Mouse (Mus musculus) lung, embryonic 15.5 days (tissue): ENCODE data around the gene Lpp. TPM values are rescaled to one million over a fixed set of nuclear protein-coding genes. Genes with fewer than 3 reads are reported as not detected.

ENCODE experiments used
- ATAC-seq: fragments of 200-750 bp; cut with Nextera tagmentation; 2 replicates; pipeline ENCODE4 v1.8.0; 2017; ENCODE audit warnings: moderate number of reproducible peaks, borderline replicate concordance; ENCODE audit not compliant: low FRiP score, low TSS enrichment; ENCODE audit errors: extremely low read depth
- H3K27ac ChIP-seq: fragments of 300-500 bp; sonication (generic); 2 replicates; pipeline ENCODE4 v1.5.1; 2015; ENCODE audit warnings: moderate library complexity, mild to moderate bottlenecking, inconsistent platforms
- H3K27me3 ChIP-seq: fragments of 300-500 bp; sonication (generic); 2 replicates; pipeline ENCODE4 v1.6.1; 2015; ENCODE audit warnings: inconsistent platforms
- H3K36me3 ChIP-seq: fragments of 300-500 bp; sonication (generic); 2 replicates; pipeline ENCODE4 v1.6.1; 2015; ENCODE audit warnings: inconsistent platforms
- H3K4me1 ChIP-seq: fragments of 300-500 bp; sonication (generic); 2 replicates; pipeline ENCODE4 v1.6.1; 2015; ENCODE audit warnings: inconsistent platforms
- H3K4me2 ChIP-seq: fragments of 300-500 bp; sonication (generic); 2 replicates; pipeline ENCODE4 v1.6.1; 2015; ENCODE audit warnings: inconsistent platforms, mild to moderate bottlenecking, moderate library complexity
- H3K4me3 ChIP-seq: fragments of 300-500 bp; sonication (generic); 2 replicates; pipeline ENCODE4 v1.5.1; 2015; ENCODE audit warnings: mild to moderate bottlenecking, inconsistent platforms
- H3K9ac ChIP-seq: fragments of 300-500 bp; sonication (generic); 2 replicates; pipeline ENCODE4 v1.6.1; 2015; ENCODE audit warnings: inconsistent platforms
- H3K9me3 ChIP-seq: fragments of 300-500 bp; sonication (generic); 2 replicates; pipeline ENCODE4 v1.6.1; 2016; ENCODE audit warnings: inconsistent platforms
- WGBS: fragments of 180-500 bp; shearing (Covaris S2); methylation state at CpG from one replicate; pipeline ENCODE4 v1.1.7; 2015; 5-methylcytosine and 5-hydroxymethylcytosine counted together
- polyA plus RNA-seq: library from polyadenylated mRNA; unstranded; fragments of >200 nt; fragmentation: Nextera tagmentation; extraction: Ambion mirVana; gene quantifications from 2 replicates; pipeline ENCODE4 v1.2.1, GENCODE M21; 2015

Gene Lpp
- polyA plus RNA-seq, 1 experiment from 2014 or later: 65.4 TPM

DNA sequence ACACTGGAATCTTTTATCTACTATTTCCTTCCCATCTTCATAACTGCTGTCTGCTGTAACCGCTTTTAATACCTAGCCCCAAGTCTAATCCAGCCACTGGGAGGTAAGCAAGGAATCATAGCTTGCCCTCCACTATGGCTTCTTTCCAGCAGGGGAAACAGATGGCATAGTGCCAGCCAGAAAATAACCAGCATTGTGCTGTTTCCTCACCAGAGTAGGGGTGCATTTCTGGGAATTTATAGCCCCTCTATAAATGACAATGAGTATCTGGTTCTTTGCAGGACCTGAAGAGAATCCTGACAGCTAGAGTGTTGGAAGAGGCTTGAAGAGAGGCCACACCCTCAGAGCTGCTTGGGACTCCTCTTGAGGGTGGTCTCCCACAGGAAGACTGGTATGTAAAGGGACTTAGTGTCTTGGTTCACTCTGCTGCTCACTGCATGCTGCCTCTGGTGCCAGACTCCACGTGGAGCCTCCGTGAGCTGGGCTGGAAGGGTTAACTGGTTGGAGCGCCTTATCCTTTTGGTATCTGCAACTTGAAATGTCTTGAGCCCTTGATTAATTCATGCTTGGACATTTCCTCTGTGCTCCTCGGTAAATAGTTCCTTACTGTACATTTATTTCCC lies 49.3 kb downstream of the Lpp start:
- Histone ChIP-seq H3K36me3 (no peaks in the 10 kb centered on the region), H3K9ac (no peak overlapping the region), H3K4me1 (peaks cover 47% of the 10 kb centered on the region), H3K4me2 (no peak overlapping the region), H3K27me3 (no peaks in the 10 kb centered on the region), H3K9me3 (no peaks in the 10 kb centered on the region), H3K27ac (peak overlapping the region; percentile 52), H3K4me3 (no peak overlapping the region)
- 33% methylated on average over 5 of the region's 5 CpGs for WGBS
- ATAC-seq: no peak

DNA sequence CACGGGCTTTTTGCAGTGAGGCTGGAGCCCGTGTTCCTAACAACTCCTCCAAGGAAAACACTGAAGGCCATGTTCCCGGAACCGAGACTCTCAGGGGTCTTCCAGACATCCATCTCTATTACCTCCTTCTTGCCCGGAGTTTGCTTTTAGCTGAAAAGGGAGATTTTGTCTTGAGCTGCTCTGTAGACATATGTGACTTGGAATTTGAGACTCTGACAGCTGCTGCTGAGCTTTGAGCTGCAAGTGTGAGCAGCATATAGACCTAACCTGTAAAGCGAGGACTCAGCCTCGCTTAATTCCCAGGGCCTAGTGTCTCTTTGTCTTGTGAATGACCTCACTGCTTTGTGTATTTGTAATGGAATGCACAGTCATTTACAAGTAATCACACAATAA lies 49.8 kb downstream of the Lpp start:
- no peak for ATAC-seq
- no peaks in the 10 kb centered on the region for H3K27me3 ChIP-seq
- no peak overlapping the region for H3K9ac ChIP-seq
- no peaks in the 10 kb centered on the region for H3K36me3 ChIP-seq
- H3K4me3 ChIP-seq: no peak overlapping the region
- no peaks in the 10 kb centered on the region for H3K9me3 ChIP-seq
- peak overlapping the region; percentile 52 for H3K27ac ChIP-seq
- 31% methylated on average over 7 of the region's 7 CpGs for WGBS
- H3K4me2 ChIP-seq: no peak overlapping the region
- peaks cover 51% of the 10 kb centered on the region for H3K4me1 ChIP-seq

DNA sequence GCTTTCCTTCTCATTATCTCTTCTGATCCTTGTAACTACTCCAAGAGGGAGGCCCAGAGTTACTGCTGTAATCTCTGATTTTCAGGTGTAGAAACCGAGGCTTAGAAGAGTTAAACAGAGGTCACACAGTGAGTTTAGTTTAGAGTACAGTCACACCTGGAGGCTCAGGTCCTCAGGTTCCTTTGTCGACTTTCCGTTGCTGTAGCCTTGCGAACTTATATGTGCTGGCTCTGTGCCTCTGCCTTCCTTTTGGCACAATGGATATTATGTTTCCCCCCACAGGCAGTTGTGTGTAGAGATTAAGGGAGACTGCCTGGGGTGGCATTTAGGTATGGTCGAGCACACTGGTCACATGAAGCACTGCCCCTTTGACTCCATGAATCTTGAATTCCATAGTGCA lies 50.2 kb downstream of the Lpp start:
- no peaks in the 10 kb centered on the region for H3K9me3 ChIP-seq
- H3K27me3 ChIP-seq: no peaks in the 10 kb centered on the region
- no peak overlapping the region for H3K4me2 ChIP-seq
- 46% methylated on average over 5 of the region's 5 CpGs for WGBS
- no peak overlapping the region for H3K9ac ChIP-seq
- ATAC-seq: no peak
- H3K27ac ChIP-seq: peak overlapping the region; percentile 52
- H3K4me3 ChIP-seq: no peak overlapping the region
- H3K4me1 ChIP-seq: peaks cover 56% of the 10 kb centered on the region
- H3K36me3 ChIP-seq: no peaks in the 10 kb centered on the region

DNA sequence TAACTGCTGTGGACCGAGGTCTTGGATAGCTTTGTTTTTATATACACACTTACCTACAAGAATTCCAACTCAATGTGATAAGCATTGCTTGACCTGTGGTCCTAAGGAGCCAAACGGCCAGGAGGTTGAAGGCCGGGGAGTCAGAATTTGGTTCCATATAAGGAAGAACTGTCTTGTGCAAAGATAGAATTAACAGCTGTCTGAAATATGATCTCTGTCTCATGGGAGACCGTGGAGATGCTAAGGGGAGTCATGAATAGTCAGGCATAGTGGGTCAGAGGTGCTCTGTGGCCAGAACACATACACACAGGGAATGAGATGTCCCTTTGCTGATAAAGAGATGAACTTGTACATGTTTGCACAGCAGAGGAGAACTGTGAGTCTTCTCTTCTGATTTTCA lies 51.5 kb downstream of the Lpp start:
- H3K27ac ChIP-seq: no peak overlapping the region
- no peaks in the 10 kb centered on the region for H3K9me3 ChIP-seq
- no peak for ATAC-seq
- no peaks in the 10 kb centered on the region for H3K36me3 ChIP-seq
- H3K4me3 ChIP-seq: no peak overlapping the region
- peaks cover 64% of the 10 kb centered on the region for H3K4me1 ChIP-seq
- no peaks in the 10 kb centered on the region for H3K27me3 ChIP-seq
- H3K4me2 ChIP-seq: no peak overlapping the region
- 37% methylated on average over 4 of the region's 4 CpGs for WGBS
- H3K9ac ChIP-seq: no peak overlapping the region

DNA sequence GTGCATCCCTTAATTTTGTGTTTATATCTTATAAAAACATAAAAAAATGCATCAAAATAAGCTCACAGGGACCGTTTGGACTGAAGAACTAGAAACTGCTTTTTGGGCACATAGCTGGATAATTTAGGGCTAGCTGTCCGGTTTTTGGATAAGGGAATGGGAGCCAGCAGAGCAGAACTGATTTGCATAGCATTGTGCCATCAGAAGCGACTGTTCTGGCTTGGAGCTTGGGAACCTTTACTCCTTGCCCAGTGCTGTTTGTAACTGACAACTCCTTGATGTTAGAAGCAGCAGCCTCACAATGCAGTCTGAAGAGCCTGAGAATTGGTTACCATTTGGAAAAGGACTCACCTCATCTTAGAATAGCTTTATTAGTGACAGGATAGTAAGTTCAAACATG lies 52.2 kb downstream of the Lpp start:
- H3K27ac ChIP-seq: no peak overlapping the region
- H3K36me3 ChIP-seq: no peaks in the 10 kb centered on the region
- 72% methylated on average over 3 of the region's 3 CpGs for WGBS
- H3K9me3 ChIP-seq: no peaks in the 10 kb centered on the region
- ATAC-seq: no peak
- H3K9ac ChIP-seq: no peak overlapping the region
- H3K4me2 ChIP-seq: no peak overlapping the region
- H3K27me3 ChIP-seq: no peaks in the 10 kb centered on the region
- no peak overlapping the region for H3K4me3 ChIP-seq
- H3K4me1 ChIP-seq: peaks cover 70% of the 10 kb centered on the region

DNA sequence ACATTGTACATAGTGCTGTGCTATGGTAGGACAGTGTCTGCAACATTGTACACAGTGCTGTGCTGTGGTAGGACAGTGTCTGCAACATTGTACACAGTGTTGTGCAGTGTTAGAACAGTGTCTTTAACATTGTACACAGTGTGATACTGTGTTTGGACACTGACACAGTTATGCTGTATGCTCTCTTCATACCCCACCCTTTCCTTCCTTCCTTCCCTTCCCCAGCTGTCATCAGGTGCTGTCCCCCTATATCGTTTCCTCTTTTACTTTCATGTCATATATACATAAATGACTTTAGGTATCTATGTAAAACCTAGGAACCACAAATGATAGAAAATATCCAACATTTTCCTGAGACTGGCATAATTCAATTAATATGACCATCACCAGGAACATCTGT lies 53.1 kb downstream of the Lpp start:
- Histone ChIP-seq H3K27ac (no peak overlapping the region), H3K4me3 (no peak overlapping the region), H3K36me3 (no peaks in the 10 kb centered on the region), H3K9ac (no peak overlapping the region), H3K4me1 (peaks cover 67% of the 10 kb centered on the region), H3K9me3 (no peaks in the 10 kb centered on the region), H3K4me2 (no peak overlapping the region), H3K27me3 (no peaks in the 10 kb centered on the region)
- 57% methylated on average over 1 of the region's 1 CpGs for WGBS
- no peak for ATAC-seq

DNA sequence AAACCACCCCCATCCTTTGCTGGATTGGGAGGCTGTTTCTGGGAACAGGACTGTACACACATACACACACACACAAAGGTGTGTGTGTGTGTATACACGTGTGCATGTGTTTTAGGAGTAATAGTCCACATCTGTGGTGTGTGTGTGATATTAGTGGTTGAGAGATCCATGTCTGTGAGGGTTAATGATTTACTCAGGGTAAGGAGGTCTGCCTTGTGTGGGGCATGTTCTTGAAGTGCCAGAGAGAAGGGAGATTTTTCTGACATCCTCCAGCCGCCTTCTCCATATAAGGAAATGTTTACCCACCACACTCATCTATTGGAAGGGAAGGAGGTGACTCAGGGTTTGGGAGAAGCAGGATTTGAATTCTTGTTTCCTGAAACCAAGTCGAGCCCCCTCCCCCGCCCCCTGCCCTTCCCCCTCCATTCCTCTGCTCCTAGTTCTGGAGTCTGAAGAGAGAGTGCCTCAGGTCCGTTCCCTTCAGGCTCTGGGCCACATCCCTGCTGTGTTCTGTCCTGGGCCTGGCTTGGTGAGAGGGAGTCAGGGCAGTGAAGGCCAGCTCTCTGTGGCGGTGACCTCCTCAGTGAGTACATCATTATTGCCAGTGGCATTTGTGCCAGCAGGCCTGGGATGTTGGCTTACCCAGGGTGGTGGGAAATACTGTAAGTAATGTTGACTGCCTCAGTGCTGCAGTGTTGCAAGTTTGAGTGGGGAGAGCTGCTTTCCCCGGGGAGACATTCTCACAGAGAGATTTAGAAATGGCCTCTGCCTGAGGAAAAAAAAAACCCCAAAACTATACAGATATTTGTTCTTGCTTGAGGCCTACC lies 54.6 kb downstream of the Lpp start:
- no peaks in the 10 kb centered on the region for H3K9me3 ChIP-seq
- no peaks in the 10 kb centered on the region for H3K27me3 ChIP-seq
- H3K4me2 ChIP-seq: peak overlapping the region; percentile 14; the same call in 1 of the 2 replicates
- no peaks in the 10 kb centered on the region for H3K36me3 ChIP-seq
- no peak overlapping the region for H3K9ac ChIP-seq
- 0 out of 2 replicates have a peak overlapping the region, but pooled peaks have one; percentile 1 for H3K4me3 ChIP-seq
- peaks cover 66% of the 10 kb centered on the region for H3K4me1 ChIP-seq
- peak overlapping the region; percentile 71 for H3K27ac ChIP-seq
- 30% methylated on average over 7 of the region's 7 CpGs for WGBS
- ATAC-seq: peak; percentile 76

DNA sequence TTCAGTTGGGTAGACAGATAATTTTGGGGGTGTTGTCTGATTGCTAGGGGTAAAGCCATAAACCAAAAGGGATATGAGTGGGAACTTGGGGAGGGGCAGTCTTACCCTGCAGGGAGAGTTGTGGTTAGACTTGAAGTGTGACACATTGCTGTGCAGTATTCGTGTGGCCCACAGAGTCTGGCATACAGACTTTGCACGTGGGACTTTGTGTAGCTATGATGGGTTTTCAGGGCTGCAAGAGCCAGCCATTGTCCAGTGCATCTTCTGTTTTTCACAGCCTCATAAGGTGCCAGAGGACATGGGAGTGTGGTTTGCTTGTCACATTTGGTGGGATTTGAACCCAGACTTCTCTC lies 55.2 kb downstream of the Lpp start:
- H3K4me3 ChIP-seq: 0 out of 2 replicates have a peak overlapping the region, but pooled peaks have one; percentile 1
- 47% methylated on average over 2 of the region's 2 CpGs for WGBS
- no peaks in the 10 kb centered on the region for H3K36me3 ChIP-seq
- peak overlapping the region; percentile 71; the same call in 1 of the 2 replicates for H3K27ac ChIP-seq
- H3K4me2 ChIP-seq: peak overlapping the region; percentile 19; the same call in 1 of the 2 replicates
- H3K9ac ChIP-seq: no peak overlapping the region
- H3K27me3 ChIP-seq: no peaks in the 10 kb centered on the region
- peaks cover 65% of the 10 kb centered on the region for H3K4me1 ChIP-seq
- ATAC-seq: no peak
- no peaks in the 10 kb centered on the region for H3K9me3 ChIP-seq

DNA sequence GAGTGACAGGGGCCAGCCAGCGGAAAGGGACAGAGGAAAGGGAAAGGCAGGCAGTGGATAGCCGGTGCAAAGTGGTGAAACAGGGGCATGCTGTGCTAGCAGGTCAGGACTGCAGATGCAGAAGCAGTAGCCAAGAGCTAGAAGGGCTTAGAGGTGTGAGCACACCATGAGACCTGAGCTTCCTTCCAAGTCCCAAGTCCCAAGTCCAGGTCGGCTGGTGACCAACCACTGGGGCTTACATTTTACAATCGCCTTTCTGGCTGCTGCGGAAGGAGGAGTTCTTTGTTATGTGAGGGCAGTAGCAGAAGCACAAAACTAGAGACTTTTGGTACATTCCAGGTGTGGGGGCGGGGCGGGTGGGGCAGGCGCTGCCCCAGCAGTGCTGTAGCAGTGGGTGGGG lies 56.5 kb downstream of the Lpp start:
- H3K4me1 ChIP-seq: peaks cover 62% of the 10 kb centered on the region

DNA sequence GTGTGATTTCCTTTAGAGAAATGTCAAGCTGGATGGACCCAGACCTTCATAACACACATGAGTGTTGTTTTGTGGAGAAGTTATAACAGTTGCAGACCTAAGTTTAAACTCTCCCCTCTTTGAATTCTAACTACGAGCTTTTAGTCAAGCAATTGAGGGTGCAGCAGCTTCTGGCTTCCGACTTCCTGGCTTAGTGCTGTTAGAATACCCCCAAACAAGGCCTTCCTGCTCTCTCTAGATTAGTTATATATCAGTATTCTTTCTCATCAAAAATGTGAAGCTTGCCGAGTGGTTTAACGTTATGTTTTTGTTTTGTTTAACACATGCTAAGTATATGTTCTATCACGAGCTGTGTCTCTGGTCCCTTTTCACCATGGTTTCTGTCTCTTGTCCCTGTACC lies 56.9 kb downstream of the Lpp start:
- no peak for ATAC-seq
- Histone ChIP-seq H3K27ac (no peak overlapping the region), H3K4me2 (0 out of 2 replicates have a peak overlapping the region, but pooled peaks have one; percentile 13), H3K27me3 (no peaks in the 10 kb centered on the region), H3K9ac (peak overlapping the region; percentile 13; the same call in 1 of the 2 replicates), H3K4me1 (peaks cover 64% of the 10 kb centered on the region), H3K9me3 (no peaks in the 10 kb centered on the region), H3K4me3 (no peak overlapping the region), H3K36me3 (no peaks in the 10 kb centered on the region)
- 29% methylated on average over 5 of the region's 5 CpGs for WGBS

More for the DNA sequence above, 56.5 kb downstream of the Lpp start:
- no peaks in the 10 kb centered on the region for H3K27me3 ChIP-seq
- H3K4me3 ChIP-seq: no peak overlapping the region
- H3K36me3 ChIP-seq: no peaks in the 10 kb centered on the region
- peak overlapping the region; percentile 13 for H3K4me2 ChIP-seq
- no peaks in the 10 kb centered on the region for H3K9me3 ChIP-seq
- ATAC-seq: no peak
- no peak overlapping the region for H3K27ac ChIP-seq
- H3K9ac ChIP-seq: peak overlapping the region; percentile 6; the same call in 1 of the 2 replicates
- WGBS: 18% methylated on average over 8 of the region's 8 CpGs

DNA sequence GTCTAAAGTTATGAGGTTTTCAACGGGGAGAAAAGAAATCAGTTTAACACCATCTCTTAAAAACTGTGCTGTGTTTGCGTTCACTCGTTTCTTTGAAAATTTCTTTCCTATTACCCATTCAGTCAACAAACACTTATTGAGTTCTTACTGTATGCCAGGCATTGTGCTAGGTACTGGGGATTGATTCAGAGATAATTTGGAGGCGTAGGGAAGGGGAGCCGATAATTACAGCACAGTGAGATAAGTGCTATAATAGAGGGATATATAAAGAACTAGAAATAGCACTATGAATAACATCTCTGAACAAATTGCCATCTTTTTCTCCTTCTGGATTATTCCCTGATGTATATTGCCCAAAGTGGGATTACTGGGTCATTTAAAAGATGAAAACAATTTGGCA lies 57.8 kb downstream of the Lpp start:
- Histone ChIP-seq H3K4me2 (no peak overlapping the region), H3K27me3 (no peaks in the 10 kb centered on the region), H3K4me3 (no peak overlapping the region), H3K4me1 (peaks cover 71% of the 10 kb centered on the region), H3K27ac (no peak overlapping the region), H3K9ac (no peak overlapping the region), H3K9me3 (no peaks in the 10 kb centered on the region), H3K36me3 (no peaks in the 10 kb centered on the region)
- 65% methylated on average over 5 of the region's 5 CpGs for WGBS
- ATAC-seq: no peak

DNA sequence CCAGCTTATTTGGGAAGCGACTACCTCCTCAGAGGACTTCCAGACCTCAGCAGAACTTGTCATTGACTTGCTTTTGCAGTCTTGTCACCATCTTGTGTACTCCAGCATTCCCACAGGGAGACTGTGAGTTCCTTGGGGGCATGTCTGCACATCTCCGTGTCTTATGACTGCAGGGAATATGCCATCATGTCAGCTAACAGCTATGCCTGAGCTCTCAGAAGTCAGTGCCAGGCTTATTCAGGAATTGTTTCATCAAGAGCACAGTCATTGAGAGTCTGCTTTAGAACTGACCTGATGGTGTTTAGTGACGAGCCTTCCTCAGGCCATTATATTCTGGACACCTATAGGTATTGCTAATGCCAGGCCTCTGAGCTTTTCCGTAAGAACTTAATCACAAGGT lies 60.2 kb downstream of the Lpp start:
- H3K9me3 ChIP-seq: no peaks in the 10 kb centered on the region
- H3K27ac ChIP-seq: peak overlapping the region; percentile 6; the same call in 1 of the 2 replicates
- no peak overlapping the region for H3K4me3 ChIP-seq
- H3K4me1 ChIP-seq: peaks cover 57% of the 10 kb centered on the region
- 54% methylated on average over 4 of the region's 4 CpGs for WGBS
- ATAC-seq: no peak
- H3K36me3 ChIP-seq: peaks cover 12% of the 10 kb centered on the region; the same call in 1 of the 2 replicates
- H3K4me2 ChIP-seq: no peak overlapping the region
- H3K9ac ChIP-seq: no peak overlapping the region
- no peaks in the 10 kb centered on the region for H3K27me3 ChIP-seq
